Mouse (Mus musculus) heart, postnatal 0 days (tissue): ENCODE data around the gene Hmga2.

ENCODE experiments used
- CTCF ChIP-seq: IDR thresholded peaks from 2 replicates; pipeline ENCODE4 v1.5.1; 2016; ENCODE audit warnings: antibody characterized with exemption, control low read depth, low read depth
- EP300 ChIP-seq: IDR thresholded peaks from 2 replicates; pipeline ENCODE4 v1.6.1; 2016; ENCODE audit warnings: antibody characterized with exemption, low read depth

- TF ChIP-seq CTCF, result no peak
- TF ChIP-seq EP300, result no peak
Measured at GRCm38 (mm10) chr10:120444463-120445070, 31.7 kb downstream of the Hmga2 start.
